Mouse (Mus musculus): ENCODE data around the gene AU022252. TPM values are rescaled to one million over a fixed set of nuclear protein-coding genes. Genes with fewer than 3 reads are reported as not detected.

Gene AU022252
- total and polyA plus RNA-seq, 3 experiments, result 12.3 to 24.9 TPM; not detected in 1

- Histone ChIP-seq H3K27ac (ENCODE audit: control insufficient read depth, low read depth, low read length) (no peak overlapping the region), H3K9ac (ENCODE audit: control insufficient read depth, low read depth, low read length, poor library complexity, severe bottlenecking) (no peak overlapping the region), H3K4me1 (ENCODE audit: control insufficient read depth in 1 of 2, insufficient read depth in 2 of 2, low read length in 2 of 2) (peaks cover 3% of the 10 kb centered on the region in 2 experiments; a peak in 3 of 4 replicates), H3K9me3 (replicated peaks; ENCODE audit: insufficient read depth, low read length) (no peaks in the 10 kb centered on the region), H3K4me3 (ENCODE audit: control insufficient read depth in 1 of 2, insufficient read depth in 1 of 2, low read depth in 2 of 2, low read length in 2 of 2) (no peak overlapping the region), H3K36me3 (ENCODE audit: control insufficient read depth in 1 of 2, insufficient read depth in 2 of 2, low read length in 2 of 2) (peaks cover 0 to 4% of the 10 kb centered on the region in 2 experiments; a peak in 2 of 4 replicates), H3K79me2 (ENCODE audit: control insufficient read depth, insufficient read depth, low read length, poor library complexity) (no peaks in the 10 kb centered on the region), H3K27me3 (ENCODE audit: control insufficient read depth in 1 of 2, insufficient read depth in 2 of 2, low read length in 2 of 2) (no peaks in the 10 kb centered on the region)
- no peak for TF ChIP-seq ZKSCAN1 (IDR thresholded peaks at IDR 0.05; ENCODE audit: low read depth, low read length)
- no peak for DNase-seq (ENCODE audit: low read depth, low spot score)
These were observed 71.2 kb downstream of the AU022252 start for GRCm38 (mm10) chr4:119161358-119161757.

- no peak overlapping the region for H3K27ac ChIP-seq (ENCODE audit: control insufficient read depth, low read depth, low read length)
- H3K4me3 ChIP-seq (ENCODE audit: control insufficient read depth in 1 of 2, insufficient read depth in 1 of 2, low read depth in 2 of 2, low read length in 2 of 2), result no peak overlapping the region
- TF ChIP-seq ZMIZ1 (IDR thresholded peaks at IDR 0.05; ENCODE audit: low read depth, low read length), result no peak
- no peak for TF ChIP-seq TAL1 (IDR thresholded peaks at IDR 0.05; ENCODE audit: low read length)
- no peak for TF ChIP-seq JUND (IDR thresholded peaks at IDR 0.05; ENCODE audit: low read depth, low read length)
- no peak for TF ChIP-seq TBP (IDR thresholded peaks at IDR 0.05; ENCODE audit: low read depth, low read length)
- no peak for TF ChIP-seq GATA1 (IDR thresholded peaks at IDR 0.05; ENCODE audit: low read depth, low read length)
- TF ChIP-seq E2F4 (IDR thresholded peaks at IDR 0.05; ENCODE audit: borderline replicate concordance, low read depth, low read length), result no peak
- TF ChIP-seq MAX (IDR thresholded peaks at IDR 0.05; ENCODE audit: low read length), result no peak
- peaks cover 4 to 8% of the 10 kb centered on the region in 2 experiments; a peak in 3 of 4 replicates for H3K27me3 ChIP-seq (ENCODE audit: control insufficient read depth in 1 of 2, insufficient read depth in 2 of 2, low read length in 2 of 2)
- no peaks in the 10 kb centered on the region for H3K79me2 ChIP-seq (ENCODE audit: control insufficient read depth, insufficient read depth, low read length, poor library complexity)
- H3K9ac ChIP-seq (ENCODE audit: control insufficient read depth, low read depth, low read length, poor library complexity, severe bottlenecking), result no peak overlapping the region
- no peaks in the 10 kb centered on the region for H3K36me3 ChIP-seq (ENCODE audit: control insufficient read depth in 1 of 2, insufficient read depth in 2 of 2, low read length in 2 of 2)
- no peaks in the 10 kb centered on the region for H3K9me3 ChIP-seq (replicated peaks; ENCODE audit: insufficient read depth, low read length)
- no peak for DNase-seq (ENCODE audit: low read depth, low spot score)
- no peaks in the 10 kb centered on the region for H3K4me1 ChIP-seq (ENCODE audit: control insufficient read depth in 1 of 2, insufficient read depth in 2 of 2, low read length in 2 of 2)
These were observed 74.6 kb downstream of the AU022252 start for GRCm38 (mm10) chr4:119157891-119158290.

- no peaks in the 10 kb centered on the region for H3K36me3 ChIP-seq (ENCODE audit: control insufficient read depth in 1 of 2, insufficient read depth in 2 of 2, low read length in 2 of 2)
- no peak overlapping the region for H3K4me3 ChIP-seq (ENCODE audit: control insufficient read depth in 1 of 2, insufficient read depth in 1 of 2, low read depth in 2 of 2, low read length in 2 of 2)
- H3K79me2 ChIP-seq (ENCODE audit: control insufficient read depth, insufficient read depth, low read length, poor library complexity), result no peaks in the 10 kb centered on the region
- no peak for TF ChIP-seq MYC (IDR thresholded peaks at IDR 0.05; ENCODE audit: low read depth, low read length)
- TF ChIP-seq ZC3H11A (IDR thresholded peaks at IDR 0.05; ENCODE audit: low read depth, low read length), result peak; percentile 55
- no peak for TF ChIP-seq JUND (IDR thresholded peaks at IDR 0.05; ENCODE audit: low read depth, low read length)
- no peak for TF ChIP-seq SIN3A (IDR thresholded peaks at IDR 0.05; ENCODE audit: low read length)
- TF ChIP-seq GABPA (IDR thresholded peaks at IDR 0.05; ENCODE audit: low read depth, low read length), result no peak
- no peak for TF ChIP-seq TBP (IDR thresholded peaks at IDR 0.05; ENCODE audit: low read depth, low read length)
- peak; percentile 70 to 78 (median 72) for TF ChIP-seq CTCF (IDR thresholded peaks at IDR 0.05 in 2 of 3, conservative IDR thresholded peaks at IDR 0.05 in 1 of 3; ENCODE audit: control insufficient read depth in 1 of 3, insufficient read depth in 1 of 3, low read depth in 2 of 3, low read length in 3 of 3, poor library complexity in 1 of 3, severe bottlenecking in 1 of 3)
- no peak for TF ChIP-seq CHD2 (IDR thresholded peaks at IDR 0.05; ENCODE audit: low read length)
- no peak for TF ChIP-seq KAT2A (conservative IDR thresholded peaks at IDR 0.05; ENCODE audit: low read depth, low read length)
- TF ChIP-seq SMC3 (IDR thresholded peaks at IDR 0.05; ENCODE audit: low read depth, low read length), result peak; percentile 68
- peak; percentile 63 for TF ChIP-seq RAD21 (IDR thresholded peaks at IDR 0.05; ENCODE audit: low read depth, low read length)
- peak; percentile 17; the same call in 1 of the 2 replicates for TF ChIP-seq GATA1 (IDR thresholded peaks at IDR 0.05; ENCODE audit: low read depth, low read length)
- H3K9me3 ChIP-seq (replicated peaks; ENCODE audit: insufficient read depth, low read length), result no peaks in the 10 kb centered on the region
- DNase-seq (ENCODE audit: low read depth, low spot score), result peak; percentile 81
- H3K27me3 ChIP-seq (ENCODE audit: control insufficient read depth in 1 of 2, insufficient read depth in 2 of 2, low read length in 2 of 2), result peaks cover 5 to 8% of the 10 kb centered on the region in 2 experiments; a peak in 3 of 4 replicates
- H3K9ac ChIP-seq (ENCODE audit: control insufficient read depth, low read depth, low read length, poor library complexity, severe bottlenecking), result no peak overlapping the region
- H3K27ac ChIP-seq (ENCODE audit: control insufficient read depth, low read depth, low read length), result no peak overlapping the region
- no peaks in the 10 kb centered on the region for H3K4me1 ChIP-seq (ENCODE audit: control insufficient read depth in 1 of 2, insufficient read depth in 2 of 2, low read length in 2 of 2)
These were observed 75.3 kb downstream of the AU022252 start for GRCm38 (mm10) chr4:119157186-119157585.

Other genes starting within 250 kb of the AU022252 start
- 15.9 and 47.3 TPM in 2 replicates for gene Slc2a1, start 124.0 kb downstream of the AU022252 start, total RNA-seq (2012; rRNA removed)
- 10 to 100 TPM in 1 of 2 experiments, not detected in 1; 99.5 TPM for gene Slc2a1, start 124.0 kb downstream of the AU022252 start, polyA plus RNA-seq (2012; ENCODE audit: insufficient read depth in 1 of 2, insufficient read length in 2 of 2, low read depth in 1 of 2, low replicate concordance in 2 of 2, missing spikeins in 1 of 2)
- gene Zfp691, start 58.5 kb downstream of the AU022252 start, total RNA-seq (2012; rRNA removed), result 6.3 and 6.7 TPM in 2 replicates
- 1 to 10 TPM in 1 of 2 experiments, not detected in 1; 9.9 TPM for gene Zfp691, start 58.5 kb downstream of the AU022252 start, polyA plus RNA-seq (2012; ENCODE audit: insufficient read depth in 1 of 2, insufficient read length in 2 of 2, low read depth in 1 of 2, low replicate concordance in 2 of 2, missing spikeins in 1 of 2)
- 125 and 138 TPM in 2 replicates for gene Ermap, start 42.7 kb downstream of the AU022252 start, total RNA-seq (2012; rRNA removed)
- gene Ermap, start 42.7 kb downstream of the AU022252 start, polyA plus RNA-seq (2012; ENCODE audit: insufficient read depth in 1 of 2, insufficient read length in 2 of 2, low read depth in 1 of 2, low replicate concordance in 2 of 2, missing spikeins in 1 of 2), result 100 to 1,000 TPM in 1 of 2 experiments, 10 to 100 TPM in 1; 44.1 to 247 TPM
- 63.7 and 64.7 TPM in 2 replicates for gene Svbp, start 37.4 kb downstream of the AU022252 start, total RNA-seq (2012; rRNA removed)
- 100 to 1,000 TPM in 1 of 2 experiments, not detected in 1; 131 TPM for gene Svbp, start 37.4 kb downstream of the AU022252 start, polyA plus RNA-seq (2012; ENCODE audit: insufficient read depth in 1 of 2, insufficient read length in 2 of 2, low read depth in 1 of 2, low replicate concordance in 2 of 2, missing spikeins in 1 of 2)
- not detected in 2 replicates for gene Tmem269, start 14.5 kb downstream of the AU022252 start, total RNA-seq (2012; rRNA removed)
- under 1 TPM in 1 of 2 experiments, not detected in 1; 0.07 TPM for gene Tmem269, start 14.5 kb downstream of the AU022252 start, polyA plus RNA-seq (2012; ENCODE audit: insufficient read depth in 1 of 2, insufficient read length in 2 of 2, low read depth in 1 of 2, low replicate concordance in 2 of 2, missing spikeins in 1 of 2)
- gene P3h1, start 203 bp upstream of the AU022252 start, total RNA-seq (2012; rRNA removed), result 12.9 and 15.7 TPM in 2 replicates
- 10 to 100 TPM in 1 of 2 experiments, not detected in 1; 30.2 TPM for gene P3h1, start 203 bp upstream of the AU022252 start, polyA plus RNA-seq (2012; ENCODE audit: insufficient read depth in 1 of 2, insufficient read length in 2 of 2, low read depth in 1 of 2, low replicate concordance in 2 of 2, missing spikeins in 1 of 2)
- not detected in 2 replicates for gene Cldn19, start 22.7 kb upstream of the AU022252 start, total RNA-seq (2012; rRNA removed)
- gene Cldn19, start 22.7 kb upstream of the AU022252 start, polyA plus RNA-seq (2012; ENCODE audit: insufficient read depth in 1 of 2, insufficient read length in 2 of 2, low read depth in 1 of 2, low replicate concordance in 2 of 2, missing spikeins in 1 of 2), result not detected
- gene Ybx1, start 61.9 kb upstream of the AU022252 start, total RNA-seq (2012; rRNA removed), result 979 and 1,115 TPM in 2 replicates
- 1,000 to 10,000 TPM; 2,172 to 2,666 TPM for gene Ybx1, start 61.9 kb upstream of the AU022252 start, polyA plus RNA-seq (2012; ENCODE audit: insufficient read depth in 1 of 2, insufficient read length in 2 of 2, low read depth in 1 of 2, low replicate concordance in 2 of 2, missing spikeins in 1 of 2)
- 211 and 246 TPM in 2 replicates for gene Ppih, start 87.8 kb upstream of the AU022252 start, total RNA-seq (2012; rRNA removed)
- 100 to 1,000 TPM; 140 to 199 TPM for gene Ppih, start 87.8 kb upstream of the AU022252 start, polyA plus RNA-seq (2012; ENCODE audit: insufficient read depth in 1 of 2, insufficient read length in 2 of 2, low read depth in 1 of 2, low replicate concordance in 2 of 2, missing spikeins in 1 of 2)
- not detected in 2 replicates for gene Ccdc30, start 182.8 kb upstream of the AU022252 start, total RNA-seq (2012; rRNA removed)
- gene Ccdc30, start 182.8 kb upstream of the AU022252 start, polyA plus RNA-seq (2012; ENCODE audit: insufficient read depth in 1 of 2, insufficient read length in 2 of 2, low read depth in 1 of 2, low replicate concordance in 2 of 2, missing spikeins in 1 of 2), result not detected
- gene Ppcs, start 189.7 kb upstream of the AU022252 start, total RNA-seq (2012; rRNA removed), result 7.6 and 8.4 TPM in 2 replicates
- 1 to 10 TPM in 1 of 2 experiments, not detected in 1; 7.4 TPM for gene Ppcs, start 189.7 kb upstream of the AU022252 start, polyA plus RNA-seq (2012; ENCODE audit: insufficient read depth in 1 of 2, insufficient read length in 2 of 2, low read depth in 1 of 2, low replicate concordance in 2 of 2, missing spikeins in 1 of 2)
- not detected in 2 replicates for gene Zmynd12, start 190.1 kb upstream of the AU022252 start, total RNA-seq (2012; rRNA removed)
- gene Zmynd12, start 190.1 kb upstream of the AU022252 start, polyA plus RNA-seq (2012; ENCODE audit: insufficient read depth in 1 of 2, insufficient read length in 2 of 2, low read depth in 1 of 2, low replicate concordance in 2 of 2, missing spikeins in 1 of 2), result under 1 TPM in 1 of 2 experiments, not detected in 1; 0.04 TPM

All from MEL (cell line).